Mouse (Mus musculus): ENCODE data around the gene Gmps. TPM values are rescaled to one million over a fixed set of nuclear protein-coding genes. Genes with fewer than 3 reads are reported as not detected.
A peak's percentile ranks its signal among the peaks of the same experiment; 100 is the strongest.

Gene Gmps
- total RNA-seq (2012; rRNA removed) = 22.4 and 29.2 TPM in 2 replicates
- total RNA-seq (2014; rRNA removed) = 46.2 and 53.9 TPM in 2 replicates
- 38.3 and 38.6 TPM in 2 replicates for polyA plus RNA-seq (2012; ENCODE audit: insufficient read length, low read depth)

DNA sequence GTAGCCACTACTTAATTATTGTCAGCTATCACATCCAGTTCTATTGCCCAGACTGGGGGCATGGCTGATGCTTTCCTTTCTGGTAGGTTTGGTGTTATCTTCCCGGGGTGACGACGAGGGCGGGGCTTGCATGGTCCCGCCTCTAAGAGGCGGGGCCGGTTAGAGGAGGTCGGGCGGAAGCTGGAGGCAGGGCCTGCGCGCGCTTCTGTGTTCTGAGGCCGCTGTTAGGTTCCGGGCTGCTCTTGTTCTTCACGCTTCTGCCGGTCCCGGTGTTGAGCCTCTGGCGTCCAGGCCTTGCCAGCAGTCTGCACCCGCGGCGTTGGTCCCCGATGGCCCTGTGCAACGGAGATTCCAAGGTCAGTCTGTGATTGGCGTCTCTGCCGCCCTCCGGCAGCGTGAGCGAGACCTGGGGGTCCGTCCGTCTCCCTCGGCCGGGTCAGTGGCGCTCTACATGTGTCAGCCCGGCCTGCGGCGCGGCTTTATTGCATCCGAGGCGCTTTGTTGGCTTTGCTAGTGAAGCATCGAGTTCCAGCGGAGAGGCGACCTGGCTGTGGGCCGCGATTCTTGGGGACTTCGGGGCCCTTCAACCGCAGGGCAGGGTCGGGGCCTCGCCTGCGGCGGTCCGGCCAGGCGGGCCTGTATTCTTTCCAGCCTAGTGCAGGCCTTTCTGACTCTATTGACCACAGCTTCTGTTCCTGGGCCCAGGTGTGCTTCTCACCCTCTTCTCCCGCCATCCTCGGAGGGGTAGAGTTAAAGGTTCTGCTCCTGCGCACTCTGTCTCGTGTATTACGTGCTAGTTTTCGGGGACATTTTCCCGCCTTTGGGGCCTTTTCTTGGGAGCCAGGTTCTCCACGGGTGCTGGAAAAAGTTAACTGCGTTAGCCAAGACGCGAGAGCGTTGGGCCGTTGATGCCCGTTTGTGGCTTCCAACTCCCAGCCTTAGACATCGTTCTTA is at the start of gene Gmps:
Gene Gmps (plus strand): TSS at position 152 of the 954 bp plus-strand sequence.
- H3K9ac ChIP-seq (ENCODE audit: insufficient read depth, low read depth) = peak within 1 kb of the TSS; percentile 81
- dilution Hi-C loops (cut with MboI; ENCODE audit: extremely low pct_ligation_motif_present, extremely low pct_unique_long_range_greater_than_20kb, low sequenced_read_pairs) (no loop called here), in situ Hi-C loops (cut with MboI; ENCODE audit: low pct_ligation_motif_present, low pct_unique_long_range_greater_than_20kb, low sequenced_read_pairs) (no loop called here)
- peaks cover 46% of the 10 kb centered on the region for H3K79me2 ChIP-seq (replicated peaks; ENCODE audit: control insufficient read depth, extremely low read depth, insufficient read depth, poor library complexity, severe bottlenecking)
- DNase-seq (ENCODE audit: extremely low read depth) = peak; percentile 93
- H3K4me1 ChIP-seq (ENCODE audit: control insufficient read depth in 1 of 2, insufficient read depth in 2 of 2) = peaks cover 2 to 17% of the 10 kb centered on the region in 2 experiments; a peak in 2 of 4 replicates
- peaks cover 7 to 23% of the 10 kb centered on the region in 2 experiments for H3K36me3 ChIP-seq (replicated peaks in 1 of 2; ENCODE audit: control insufficient read depth in 1 of 2, insufficient read depth in 1 of 2, low read length in 1 of 2)
- H3K4me3 ChIP-seq (replicated peaks in 1 of 3; ENCODE audit: low read depth in 2 of 3, low read length in 2 of 3, poor library complexity in 1 of 3) = peak within 1 kb of the TSS; percentile 91
- H3K4me2 ChIP-seq (ENCODE audit: insufficient read depth, low read depth, poor library complexity, severe bottlenecking) = peak within 1 kb of the TSS; percentile 76
- H3K9me3 ChIP-seq (replicated peaks; ENCODE audit: low read length) = no peaks in the 10 kb centered on the region
- peak within 1 kb of the TSS; percentile 73 for H3K27ac ChIP-seq (ENCODE audit: insufficient read depth, low read depth)
- no peaks in the 10 kb centered on the region for H3K27me3 ChIP-seq (replicated peaks)
- TF ChIP-seq SIN3A (IDR thresholded peaks at IDR 0.05; ENCODE audit: low read length) = peak; percentile 14; the same call in 1 of the 2 replicates
- TF ChIP-seq ZNF384 (IDR thresholded peaks at IDR 0.05; ENCODE audit: low read depth, low read length) = no peak
- TF ChIP-seq GABPA (IDR thresholded peaks at IDR 0.05; ENCODE audit: insufficient replicate concordance, low read depth, low read length) = no peak
- peak; percentile 62 for TF ChIP-seq MAX (IDR thresholded peaks at IDR 0.05; ENCODE audit: low read length)
- TF ChIP-seq IRF4 (IDR thresholded peaks at IDR 0.05; ENCODE audit: low read depth, low read length) = no peak
- no peak for TF ChIP-seq USF2 (conservative IDR thresholded peaks at IDR 0.05; ENCODE audit: low read depth, low read length)
- peak; percentile 76 for TF ChIP-seq ZMIZ1 (IDR thresholded peaks at IDR 0.05; ENCODE audit: low read depth, low read length)
- peak; percentile 78; the same call in 1 of the 2 replicates for TF ChIP-seq UBTF (IDR thresholded peaks at IDR 0.05; ENCODE audit: low read depth, low read length)
- TF ChIP-seq ZKSCAN1 (IDR thresholded peaks at IDR 0.05; ENCODE audit: borderline replicate concordance, low read depth, low read length) = no peak
- TF ChIP-seq CHD2 (IDR thresholded peaks at IDR 0.05; ENCODE audit: low read length) = no peak
- peak; percentile 93 for TF ChIP-seq NELFE (IDR thresholded peaks at IDR 0.05; ENCODE audit: low read depth, low read length)
- 0 out of 2 replicates have a peak, but pooled peaks have one; percentile 34 for TF ChIP-seq KAT2A (IDR thresholded peaks at IDR 0.05; ENCODE audit: insufficient replicate concordance, low read length)
- peak; percentile 71 for TF ChIP-seq HCFC1 (IDR thresholded peaks at IDR 0.05; ENCODE audit: low read depth, low read length)
- TF ChIP-seq ZC3H11A (IDR thresholded peaks at IDR 0.05; ENCODE audit: low read depth, low read length) = no peak
- no peak for TF ChIP-seq SMC3 (IDR thresholded peaks at IDR 0.05; ENCODE audit: low read depth, low read length)
- 0 out of 2 replicates have a peak, but pooled peaks have one; percentile 14 for TF ChIP-seq MEF2A (IDR thresholded peaks at IDR 0.05; ENCODE audit: borderline replicate concordance, low read depth, low read length)
- no peak for TF ChIP-seq RAD21 (IDR thresholded peaks at IDR 0.05; ENCODE audit: low read depth, low read length)
- TF ChIP-seq BHLHE40 (IDR thresholded peaks at IDR 0.05; ENCODE audit: low read depth, low read length) = no peak
- TF ChIP-seq POLR2AphosphoS2 (IDR thresholded peaks at IDR 0.05; ENCODE audit: low read depth, low read length) = 0 out of 2 replicates have a peak, but pooled peaks have one; percentile 34
- no peak for TF ChIP-seq JUN (IDR thresholded peaks at IDR 0.05; ENCODE audit: insufficient read depth, low read depth, low read length)
- TF ChIP-seq POLR2A (IDR thresholded peaks at IDR 0.05; ENCODE audit: low read depth, low read length) = peak; percentile 97
- TF ChIP-seq CHD1 (IDR thresholded peaks at IDR 0.05; ENCODE audit: low read depth, low read length) = 0 out of 2 replicates have a peak, but pooled peaks have one; percentile 36
- TF ChIP-seq MXI1 (IDR thresholded peaks at IDR 0.05; ENCODE audit: low read depth, low read length) = peak; percentile 81
- no peak; the same call in none of the 2 replicates for TF ChIP-seq MYC (IDR thresholded peaks at IDR 0.05; ENCODE audit: low read depth, low read length)
- TF ChIP-seq CTCF (conservative IDR thresholded peaks at IDR 0.05 in 1 of 2, IDR thresholded peaks at IDR 0.05 in 1 of 2; ENCODE audit: low read depth in 2 of 2, low read length in 2 of 2) = no peak
- no peak for TF ChIP-seq PAX5 (IDR thresholded peaks at IDR 0.05; ENCODE audit: low read length)
- TF ChIP-seq RCOR1 (conservative IDR thresholded peaks at IDR 0.05; ENCODE audit: low read depth, low read length) = 0 out of 2 replicates have a peak, but pooled peaks have one; percentile 33
- TF ChIP-seq EP300 (IDR thresholded peaks at IDR 0.05; ENCODE audit: low read length) = no peak
- peak; percentile 80 for TF ChIP-seq ELF1 (IDR thresholded peaks at IDR 0.05; ENCODE audit: low read depth, low read length)
- TF ChIP-seq USF1 (IDR thresholded peaks at IDR 0.05; ENCODE audit: low read depth, low read length) = no peak
- no peak for TF ChIP-seq ETS1 (conservative IDR thresholded peaks at IDR 0.05; ENCODE audit: low read depth, low read length)
- TF ChIP-seq MAZ (IDR thresholded peaks at IDR 0.05; ENCODE audit: low read depth, low read length) = no peak
- no peak for TF ChIP-seq MAFK (IDR thresholded peaks at IDR 0.05; ENCODE audit: insufficient replicate concordance, low read length)
- TF ChIP-seq E2F4 (IDR thresholded peaks at IDR 0.05; ENCODE audit: insufficient replicate concordance, low read depth, low read length) = peak; percentile 75; the same call in 1 of the 2 replicates
- peak; percentile 78 for TF ChIP-seq NRF1 (IDR thresholded peaks at IDR 0.05; ENCODE audit: low read depth, low read length)
- peak; percentile 74; the same call in 1 of the 2 replicates for TF ChIP-seq TBP (conservative IDR thresholded peaks at IDR 0.05; ENCODE audit: low read depth, low read length)
- TF ChIP-seq TCF12 (IDR thresholded peaks at IDR 0.05; ENCODE audit: low read depth, low read length) = peak; percentile 79

Measured in CH12.LX (cell line).